Mouse (Mus musculus): ENCODE data around the gene Lipt2. TPM values are rescaled to one million over a fixed set of nuclear protein-coding genes. Genes with fewer than 3 reads are reported as not detected.
A peak's percentile ranks its signal among the peaks of the same experiment; 100 is the strongest.

The Lipt2 gene
- polyA plus RNA-seq, 1 experiment from 2014 or later = 9.1 TPM

- no peaks in the 10 kb centered on the region for H3K4me1 ChIP-seq (replicated peaks; ENCODE audit: control insufficient read depth, insufficient read depth, low read length)
- H3K9me3 ChIP-seq (ENCODE audit: control insufficient read depth) = no peaks in the 10 kb centered on the region
- H3K36me3 ChIP-seq (ENCODE audit: control insufficient read depth, insufficient read depth) = no peaks in the 10 kb centered on the region
- H3K27ac ChIP-seq (ENCODE audit: low read depth, low read length) = no peak overlapping the region
- peak; percentile 94 for TF ChIP-seq CTCF (IDR thresholded peaks at IDR 0.05; ENCODE audit: low read depth)
- H3K4me3 ChIP-seq (ENCODE audit: low read depth, low read length) = no peak overlapping the region
- ATAC-seq = no peak
- no peak overlapping the region for H3K9ac ChIP-seq (ENCODE audit: low read depth, low read length)
- H3K27me3 ChIP-seq (replicated peaks; ENCODE audit: control insufficient read depth, insufficient read depth, low read length) = no peaks in the 10 kb centered on the region
- H3K4me2 ChIP-seq (replicated peaks; ENCODE audit: low read depth) = no peak overlapping the region
- WGBS = 37% methylated on average over 6 of the region's 6 CpGs
Observed at GRCm38 (mm10) chr7:100123486-100123885, 35.6 kb upstream of the Lipt2 start.

GRCm38 (mm10) chr7:100124211-100124610, 34.9 kb upstream of the Lipt2 start:
- Histone ChIP-seq H3K9ac (ENCODE audit: low read depth, low read length) (no peak overlapping the region), H3K4me3 (ENCODE audit: low read depth, low read length) (no peak overlapping the region), H3K4me2 (replicated peaks; ENCODE audit: low read depth) (no peak overlapping the region), H3K27ac (ENCODE audit: low read depth, low read length) (no peak overlapping the region), H3K27me3 (replicated peaks; ENCODE audit: control insufficient read depth, insufficient read depth, low read length) (no peaks in the 10 kb centered on the region), H3K4me1 (replicated peaks; ENCODE audit: control insufficient read depth, insufficient read depth, low read length) (no peaks in the 10 kb centered on the region), H3K36me3 (ENCODE audit: control insufficient read depth, insufficient read depth) (no peaks in the 10 kb centered on the region), H3K9me3 (ENCODE audit: control insufficient read depth) (no peaks in the 10 kb centered on the region)
- no peak for ATAC-seq
- TF ChIP-seq CTCF (IDR thresholded peaks at IDR 0.05; ENCODE audit: low read depth) = peak; percentile 74
- 80% methylated on average over 2 of the region's 2 CpGs for WGBS

GRCm38 (mm10) chr7:100125166-100125565, 33.9 kb upstream of the Lipt2 start:
- Histone ChIP-seq H3K9ac (ENCODE audit: low read depth, low read length) (no peak overlapping the region), H3K36me3 (ENCODE audit: control insufficient read depth, insufficient read depth) (no peaks in the 10 kb centered on the region), H3K27me3 (replicated peaks; ENCODE audit: control insufficient read depth, insufficient read depth, low read length) (no peaks in the 10 kb centered on the region), H3K4me1 (replicated peaks; ENCODE audit: control insufficient read depth, insufficient read depth, low read length) (no peaks in the 10 kb centered on the region), H3K4me2 (replicated peaks; ENCODE audit: low read depth) (no peak overlapping the region), H3K27ac (ENCODE audit: low read depth, low read length) (no peak overlapping the region), H3K9me3 (ENCODE audit: control insufficient read depth) (no peaks in the 10 kb centered on the region), H3K4me3 (ENCODE audit: low read depth, low read length) (no peak overlapping the region)
- no peak for ATAC-seq
- TF ChIP-seq CTCF (IDR thresholded peaks at IDR 0.05; ENCODE audit: low read depth) = no peak
- WGBS = 70% methylated on average over 4 of the region's 4 CpGs

- no peak for ATAC-seq
- H3K27ac ChIP-seq (ENCODE audit: low read depth, low read length) = no peak overlapping the region
- H3K27me3 ChIP-seq (replicated peaks; ENCODE audit: control insufficient read depth, insufficient read depth, low read length) = no peaks in the 10 kb centered on the region
- no peak overlapping the region for H3K4me2 ChIP-seq (replicated peaks; ENCODE audit: low read depth)
- H3K9me3 ChIP-seq (ENCODE audit: control insufficient read depth) = no peaks in the 10 kb centered on the region
- TF ChIP-seq CTCF (IDR thresholded peaks at IDR 0.05; ENCODE audit: low read depth) = no peak
- H3K9ac ChIP-seq (ENCODE audit: low read depth, low read length) = no peak overlapping the region
- no peak overlapping the region for H3K4me3 ChIP-seq (ENCODE audit: low read depth, low read length)
- H3K36me3 ChIP-seq (ENCODE audit: control insufficient read depth, insufficient read depth) = no peaks in the 10 kb centered on the region
- H3K4me1 ChIP-seq (replicated peaks; ENCODE audit: control insufficient read depth, insufficient read depth, low read length) = no peaks in the 10 kb centered on the region
- WGBS = 50% methylated on average over 7 of the region's 7 CpGs
Observed at GRCm38 (mm10) chr7:100126514-100126913, 32.6 kb upstream of the Lipt2 start.

GRCm38 (mm10) chr7:100128262-100129041, 30.6 kb upstream of the Lipt2 start:
- 49% methylated on average over 7 of the region's 7 CpGs for WGBS
- no peak overlapping the region for H3K4me2 ChIP-seq (replicated peaks; ENCODE audit: low read depth)
- H3K9me3 ChIP-seq (ENCODE audit: control insufficient read depth) = no peaks in the 10 kb centered on the region
- H3K4me3 ChIP-seq (ENCODE audit: low read depth, low read length) = no peak overlapping the region
- H3K4me1 ChIP-seq (replicated peaks; ENCODE audit: control insufficient read depth, insufficient read depth, low read length) = no peaks in the 10 kb centered on the region
- no peak overlapping the region for H3K27ac ChIP-seq (ENCODE audit: low read depth, low read length)
- ATAC-seq = no peak
- no peak overlapping the region for H3K9ac ChIP-seq (ENCODE audit: low read depth, low read length)
- no peaks in the 10 kb centered on the region for H3K27me3 ChIP-seq (replicated peaks; ENCODE audit: control insufficient read depth, insufficient read depth, low read length)
- TF ChIP-seq CTCF (IDR thresholded peaks at IDR 0.05; ENCODE audit: low read depth) = no peak
- H3K36me3 ChIP-seq (ENCODE audit: control insufficient read depth, insufficient read depth) = no peaks in the 10 kb centered on the region

- Histone ChIP-seq H3K4me2 (replicated peaks; ENCODE audit: low read depth) (no peak overlapping the region), H3K27me3 (replicated peaks; ENCODE audit: control insufficient read depth, insufficient read depth, low read length) (no peaks in the 10 kb centered on the region), H3K27ac (ENCODE audit: low read depth, low read length) (no peak overlapping the region), H3K36me3 (ENCODE audit: control insufficient read depth, insufficient read depth) (no peaks in the 10 kb centered on the region), H3K9me3 (ENCODE audit: control insufficient read depth) (no peaks in the 10 kb centered on the region), H3K4me1 (replicated peaks; ENCODE audit: control insufficient read depth, insufficient read depth, low read length) (no peaks in the 10 kb centered on the region), H3K9ac (ENCODE audit: low read depth, low read length) (no peak overlapping the region), H3K4me3 (ENCODE audit: low read depth, low read length) (no peak overlapping the region)
- WGBS = 51% methylated on average over 6 of the region's 6 CpGs
- no peak for TF ChIP-seq CTCF (IDR thresholded peaks at IDR 0.05; ENCODE audit: low read depth)
- ATAC-seq = no peak
Observed at GRCm38 (mm10) chr7:100130592-100130991, 28.5 kb upstream of the Lipt2 start.
